Mouse (Mus musculus): ENCODE data around the gene Dock4. TPM values are rescaled to one million over a fixed set of nuclear protein-coding genes. Genes with fewer than 3 reads are reported as not detected.

Gene Dock4
- total and polyA plus RNA-seq, 3 experiments = 0.26 to 0.67 (median 0.38) TPM

GRCm38 (mm10) chr12:40814659-40815363 lies 369.1 kb downstream of the Dock4 start:
- Histone ChIP-seq H3K79me2 (replicated peaks; ENCODE audit: control insufficient read depth, extremely low read depth, insufficient read depth, poor library complexity, severe bottlenecking) (no peaks in the 10 kb centered on the region), H3K27me3 (replicated peaks) (no peaks in the 10 kb centered on the region), H3K9me3 (replicated peaks; ENCODE audit: low read length) (no peaks in the 10 kb centered on the region), H3K27ac (ENCODE audit: insufficient read depth, low read depth) (no peak overlapping the region), H3K36me3 (replicated peaks in 1 of 2; ENCODE audit: control insufficient read depth in 1 of 2, insufficient read depth in 1 of 2, low read length in 1 of 2) (no peaks in the 10 kb centered on the region), H3K4me3 (replicated peaks in 1 of 3; ENCODE audit: low read depth in 2 of 3, low read length in 2 of 3, poor library complexity in 1 of 3) (no peak overlapping the region), H3K9ac (ENCODE audit: insufficient read depth, low read depth) (no peak overlapping the region), H3K4me2 (ENCODE audit: insufficient read depth, low read depth, poor library complexity, severe bottlenecking) (no peak overlapping the region), H3K4me1 (ENCODE audit: control insufficient read depth in 1 of 2, insufficient read depth in 2 of 2) (no peaks in the 10 kb centered on the region)
- peak; percentile 6 for DNase-seq (ENCODE audit: extremely low read depth)
- in situ Hi-C loops (cut with MboI; ENCODE audit: low pct_ligation_motif_present, low pct_unique_long_range_greater_than_20kb, low sequenced_read_pairs) (loop anchor here (25.0 kb wide), 2 partner anchors 553 to 728 kb away; no protein-coding TSS in a partner anchor), dilution Hi-C loops (cut with MboI; ENCODE audit: extremely low pct_ligation_motif_present, extremely low pct_unique_long_range_greater_than_20kb, low sequenced_read_pairs) (no loop called here)
- no peak for TF ChIP-seq CHD2 (IDR thresholded peaks at IDR 0.05; ENCODE audit: low read length)
- TF ChIP-seq ZNF384 (IDR thresholded peaks at IDR 0.05; ENCODE audit: low read depth, low read length) = 0 out of 2 replicates have a peak, but pooled peaks have one; percentile 40
- TF ChIP-seq MEF2A (IDR thresholded peaks at IDR 0.05; ENCODE audit: borderline replicate concordance, low read depth, low read length) = no peak
- TF ChIP-seq SMC3 (IDR thresholded peaks at IDR 0.05; ENCODE audit: low read depth, low read length) = peak; percentile 45
- TF ChIP-seq MAFK (IDR thresholded peaks at IDR 0.05; ENCODE audit: insufficient replicate concordance, low read length) = no peak
- no peak for TF ChIP-seq USF1 (IDR thresholded peaks at IDR 0.05; ENCODE audit: low read depth, low read length)
- peak in 1 of 2 experiments; percentile 64; a peak in 2 of 4 replicates for TF ChIP-seq CTCF (conservative IDR thresholded peaks at IDR 0.05 in 1 of 2, IDR thresholded peaks at IDR 0.05 in 1 of 2; ENCODE audit: low read depth in 2 of 2, low read length in 2 of 2)
- TF ChIP-seq E2F4 (IDR thresholded peaks at IDR 0.05; ENCODE audit: insufficient replicate concordance, low read depth, low read length) = no peak
- TF ChIP-seq MAX (IDR thresholded peaks at IDR 0.05; ENCODE audit: low read length) = no peak
- TF ChIP-seq BHLHE40 (IDR thresholded peaks at IDR 0.05; ENCODE audit: low read depth, low read length) = no peak
- TF ChIP-seq MXI1 (IDR thresholded peaks at IDR 0.05; ENCODE audit: low read depth, low read length) = no peak
- peak; percentile 73 for TF ChIP-seq RAD21 (IDR thresholded peaks at IDR 0.05; ENCODE audit: low read depth, low read length)

GRCm38 (mm10) chr12:40818046-40818708 lies 372.4 kb downstream of the Dock4 start:
- in situ Hi-C loops (cut with MboI; ENCODE audit: low pct_ligation_motif_present, low pct_unique_long_range_greater_than_20kb, low sequenced_read_pairs) = loop anchor here (25.0 kb wide), 2 partner anchors 556 to 731 kb away; no protein-coding TSS in a partner anchor
- Histone ChIP-seq H3K36me3 (replicated peaks in 1 of 2; ENCODE audit: control insufficient read depth in 1 of 2, insufficient read depth in 1 of 2, low read length in 1 of 2) (no peaks in the 10 kb centered on the region), H3K4me3 (replicated peaks in 1 of 3; ENCODE audit: low read depth in 2 of 3, low read length in 2 of 3, poor library complexity in 1 of 3) (no peak overlapping the region), H3K9ac (ENCODE audit: insufficient read depth, low read depth) (no peak overlapping the region), H3K79me2 (replicated peaks; ENCODE audit: control insufficient read depth, extremely low read depth, insufficient read depth, poor library complexity, severe bottlenecking) (no peaks in the 10 kb centered on the region), H3K4me1 (ENCODE audit: control insufficient read depth in 1 of 2, insufficient read depth in 2 of 2) (no peaks in the 10 kb centered on the region), H3K4me2 (ENCODE audit: insufficient read depth, low read depth, poor library complexity, severe bottlenecking) (no peak overlapping the region), H3K27me3 (replicated peaks) (no peaks in the 10 kb centered on the region), H3K27ac (ENCODE audit: insufficient read depth, low read depth) (no peak overlapping the region), H3K9me3 (replicated peaks; ENCODE audit: low read length) (no peaks in the 10 kb centered on the region)
- DNase-seq (ENCODE audit: extremely low read depth) = no peak
- dilution Hi-C loops (cut with MboI; ENCODE audit: extremely low pct_ligation_motif_present, extremely low pct_unique_long_range_greater_than_20kb, low sequenced_read_pairs) = no loop called here
- no peak for TF ChIP-seq USF1 (IDR thresholded peaks at IDR 0.05; ENCODE audit: low read depth, low read length)
- TF ChIP-seq UBTF (IDR thresholded peaks at IDR 0.05; ENCODE audit: low read depth, low read length) = no peak
- no peak for TF ChIP-seq RCOR1 (conservative IDR thresholded peaks at IDR 0.05; ENCODE audit: low read depth, low read length)
- TF ChIP-seq MYC (IDR thresholded peaks at IDR 0.05; ENCODE audit: low read depth, low read length) = no peak
- TF ChIP-seq ZC3H11A (IDR thresholded peaks at IDR 0.05; ENCODE audit: low read depth, low read length) = no peak
- no peak for TF ChIP-seq CHD1 (IDR thresholded peaks at IDR 0.05; ENCODE audit: low read depth, low read length)
- no peak for TF ChIP-seq BHLHE40 (IDR thresholded peaks at IDR 0.05; ENCODE audit: low read depth, low read length)
- TF ChIP-seq POLR2AphosphoS2 (IDR thresholded peaks at IDR 0.05; ENCODE audit: low read depth, low read length) = no peak
- no peak for TF ChIP-seq MAX (IDR thresholded peaks at IDR 0.05; ENCODE audit: low read length)
- no peak for TF ChIP-seq ETS1 (conservative IDR thresholded peaks at IDR 0.05; ENCODE audit: low read depth, low read length)
- TF ChIP-seq ZNF384 (IDR thresholded peaks at IDR 0.05; ENCODE audit: low read depth, low read length) = no peak

All from CH12.LX (cell line).